Mouse (Mus musculus) testis, adult 2 months (tissue): ENCODE measurements around the gene Zbtb21. TPM values are rescaled to one million over a fixed set of nuclear protein-coding genes. Genes with fewer than 3 reads are reported as not detected.

Source experiments
- H3K27ac ChIP-seq: fragments of 200-500 bp; 2 replicates; pipeline ENCODE4 v1.5.1; 2012; ENCODE audit warnings: low read depth, low read length; ENCODE audit not compliant: control insufficient read depth, insufficient read depth
- H3K27me3 ChIP-seq: fragments of 200-500 bp; 2 replicates; pipeline ENCODE4 v1.6.1; 2012; ENCODE audit warnings: mild to moderate bottlenecking, low read length, moderate library complexity; ENCODE audit not compliant: control insufficient read depth, insufficient read depth
- H3K36me3 ChIP-seq: fragments of 200-500 bp; 2 replicates; pipeline ENCODE4 v1.6.1; 2012; ENCODE audit warnings: mild to moderate bottlenecking, low read length; ENCODE audit not compliant: control insufficient read depth, insufficient read depth
- H3K4me1 ChIP-seq: fragments of 200-500 bp; 2 replicates; pipeline ENCODE4 v1.6.1; 2012; ENCODE audit warnings: low read length; ENCODE audit not compliant: control insufficient read depth, insufficient read depth
- H3K4me3 ChIP-seq: fragments of 200-500 bp; 2 replicates; pipeline ENCODE4 v1.5.1; 2012; ENCODE audit warnings: low read depth, mild to moderate bottlenecking, low read length, moderate library complexity, mixed read lengths; ENCODE audit not compliant: control insufficient read depth
- CTCF ChIP-seq: fragments of 200-500 bp; IDR thresholded peaks from 2 replicates; pipeline ENCODE4 v1.5.1; 2012; ENCODE audit warnings: low read depth, mild to moderate bottlenecking, inconsistent platforms, low read length, moderate library complexity; ENCODE audit not compliant: control insufficient read depth, insufficient read depth, insufficient replicate concordance
- POLR2A ChIP-seq: fragments of 200-500 bp; IDR thresholded peaks from 2 replicates; pipeline ENCODE4 v1.6.1; 2012; ENCODE audit warnings: low read depth, mild to moderate bottlenecking, inconsistent platforms, low read length, moderate library complexity; ENCODE audit not compliant: control insufficient read depth
- polyA plus RNA-seq: library from polyadenylated mRNA; depleted of rRNA; stranded (reverse); fragments of >200 nt; gene quantifications from 2 replicates; pipeline ENCODE4 v1.2.3, GENCODE M21; 2012; rRNA removed

Zbtb21 gene
- polyA plus RNA-seq, 1 experiment = 11.4 TPM

DNA sequence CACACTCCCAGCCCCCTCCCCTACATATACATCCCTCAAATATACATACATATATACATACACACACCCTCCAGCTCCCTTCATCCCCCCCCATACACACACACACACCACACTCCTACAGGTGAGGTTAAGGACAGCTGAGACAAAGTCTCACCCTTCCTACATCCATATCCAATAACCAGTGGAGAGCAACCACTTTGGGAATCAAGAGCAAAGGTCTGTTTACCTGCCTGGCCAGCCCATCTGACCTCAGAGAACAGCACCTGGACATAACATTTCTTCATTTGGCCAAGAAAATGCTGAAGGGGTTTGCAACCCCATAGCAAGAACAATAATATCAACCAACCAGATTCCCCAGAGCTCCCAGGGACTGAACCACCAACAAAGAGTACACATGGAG, 56.1 kb downstream of the Zbtb21 start:
- Histone ChIP-seq H3K27ac (no peak overlapping the region), H3K4me3 (no peak overlapping the region), H3K4me1 (no peaks in the 10 kb centered on the region), H3K36me3 (no peaks in the 10 kb centered on the region), H3K27me3 (no peaks in the 10 kb centered on the region)
- TF ChIP-seq POLR2A = no peak
- no peak for TF ChIP-seq CTCF

DNA sequence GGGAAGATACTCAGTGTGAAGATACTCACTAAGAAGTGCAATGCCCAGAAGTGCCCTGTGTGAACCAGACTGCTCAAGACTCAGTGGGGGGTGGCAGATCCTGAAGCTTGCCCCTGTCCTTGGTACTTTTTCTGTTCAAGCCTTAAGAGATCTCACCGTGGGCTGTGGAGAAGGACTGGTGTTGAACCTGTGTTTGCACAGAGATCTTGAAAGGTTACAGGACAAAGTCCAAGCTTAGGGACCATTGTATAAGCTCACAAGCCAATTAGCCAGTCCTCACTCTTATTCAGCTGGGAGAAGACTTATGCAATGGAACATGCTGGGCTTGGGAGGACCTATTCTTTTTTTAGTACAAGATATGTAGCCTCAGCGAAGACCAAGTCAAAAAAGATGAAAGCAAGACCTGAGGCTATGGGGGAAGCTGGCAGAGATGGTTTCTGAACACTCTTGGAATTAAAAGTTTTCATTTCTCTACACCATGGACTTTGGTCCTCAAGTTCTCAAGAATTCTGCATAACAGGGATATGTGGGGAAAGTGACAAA, 56.9 kb downstream of the Zbtb21 start:
- no peak for TF ChIP-seq POLR2A
- TF ChIP-seq CTCF = no peak

DNA sequence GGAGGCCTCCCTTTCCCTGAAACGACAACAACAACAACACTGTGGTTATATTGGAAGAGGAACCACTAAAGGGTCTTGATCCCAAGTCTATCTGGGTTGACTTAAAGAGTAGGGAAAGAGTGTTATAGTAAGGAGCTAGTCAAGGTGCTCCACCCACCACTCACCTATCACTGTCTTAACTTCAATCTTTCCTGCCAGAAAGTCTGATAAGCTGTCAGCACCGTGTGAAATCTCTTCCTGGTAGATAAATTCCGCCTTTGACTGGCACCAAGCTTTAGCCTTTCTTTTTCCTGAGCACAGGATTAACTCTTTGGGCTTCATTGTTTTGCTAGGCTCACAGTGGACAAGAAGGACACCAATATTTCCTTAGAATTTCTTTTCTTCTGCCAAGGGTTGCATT, 58.4 kb downstream of the Zbtb21 start:
- Histone ChIP-seq H3K36me3 (no peaks in the 10 kb centered on the region), H3K4me1 (no peaks in the 10 kb centered on the region), H3K27ac (no peak overlapping the region), H3K27me3 (no peaks in the 10 kb centered on the region), H3K4me3 (no peak overlapping the region)
- TF ChIP-seq POLR2A = no peak
- no peak for TF ChIP-seq CTCF

More for the DNA sequence above, 56.9 kb downstream of the Zbtb21 start:
- Histone ChIP-seq H3K4me3 (no peak overlapping the region), H3K4me1 (no peaks in the 10 kb centered on the region), H3K27me3 (no peaks in the 10 kb centered on the region), H3K27ac (no peak overlapping the region), H3K36me3 (no peaks in the 10 kb centered on the region)

DNA sequence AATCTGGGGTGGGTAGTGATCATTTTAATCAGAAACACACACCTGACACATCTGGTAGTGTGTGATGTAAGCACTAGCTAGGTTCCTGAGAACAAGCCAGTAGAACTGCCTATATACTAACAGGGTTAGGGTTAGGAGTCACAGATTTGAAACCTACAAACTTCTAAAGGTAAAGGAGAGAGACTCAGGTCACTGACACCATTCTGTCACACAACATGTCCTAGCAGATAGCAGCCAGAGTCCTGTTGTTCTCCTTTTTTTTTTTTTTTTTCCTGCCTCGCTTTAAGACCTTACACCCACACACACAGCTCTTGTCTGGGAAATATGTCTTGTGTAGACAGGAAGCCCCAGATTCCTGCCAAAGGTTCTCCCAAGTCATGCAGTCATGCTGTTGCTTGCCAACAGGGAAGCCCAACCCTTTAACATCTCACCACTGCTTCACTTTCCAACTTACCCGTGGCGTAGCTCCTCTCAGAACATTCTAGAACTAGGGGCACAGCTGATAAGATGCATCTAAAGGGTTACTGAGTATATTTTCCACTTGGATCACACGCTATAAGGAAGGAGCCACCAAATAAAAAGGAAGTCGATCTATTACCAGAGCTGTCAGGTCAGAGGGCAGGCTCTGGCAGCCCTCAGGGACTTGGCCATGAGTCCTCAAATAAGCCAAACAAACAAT, 64.9 kb downstream of the Zbtb21 start:
- Histone ChIP-seq H3K36me3 (no peaks in the 10 kb centered on the region), H3K27me3 (no peaks in the 10 kb centered on the region), H3K4me1 (no peaks in the 10 kb centered on the region), H3K27ac (no peak overlapping the region), H3K4me3 (no peak overlapping the region)
- TF ChIP-seq CTCF = no peak
- no peak for TF ChIP-seq POLR2A

Other genes starting within 250 kb of the Zbtb21 start
- 1.7 and 1.8 TPM in 2 replicates for gene Ripk4, start 198.8 kb downstream of the Zbtb21 start, polyA plus RNA-seq
- 3.6 and 5.0 TPM in 2 replicates for gene Prdm15, start 110.8 kb downstream of the Zbtb21 start, polyA plus RNA-seq
- gene C2cd2, start within 50 bp of the Zbtb21 start, polyA plus RNA-seq = 11.4 and 12.3 TPM in 2 replicates
- gene B230307C23Rik, start 34.7 kb upstream of the Zbtb21 start, polyA plus RNA-seq = 2.3 and 6.2 TPM in 2 replicates
- gene A630089N07Rik, start 119.8 kb upstream of the Zbtb21 start, polyA plus RNA-seq = 0.65 and 1.3 TPM in 2 replicates